Mouse (Mus musculus) regulatory T cell (primary cell): Measurements from ENCODE around the gene Pkmyt1.

Experiments used
- in situ Hi-C: fragments of 300-600 bp; cut with MboI, MseI; formaldehyde crosslinking; loops from one replicate; pipeline ENCODE4 v1.15.1; 2025; ENCODE audit warnings: high pct_unique_total_duplicates

Pkmyt1 gene

DNA sequence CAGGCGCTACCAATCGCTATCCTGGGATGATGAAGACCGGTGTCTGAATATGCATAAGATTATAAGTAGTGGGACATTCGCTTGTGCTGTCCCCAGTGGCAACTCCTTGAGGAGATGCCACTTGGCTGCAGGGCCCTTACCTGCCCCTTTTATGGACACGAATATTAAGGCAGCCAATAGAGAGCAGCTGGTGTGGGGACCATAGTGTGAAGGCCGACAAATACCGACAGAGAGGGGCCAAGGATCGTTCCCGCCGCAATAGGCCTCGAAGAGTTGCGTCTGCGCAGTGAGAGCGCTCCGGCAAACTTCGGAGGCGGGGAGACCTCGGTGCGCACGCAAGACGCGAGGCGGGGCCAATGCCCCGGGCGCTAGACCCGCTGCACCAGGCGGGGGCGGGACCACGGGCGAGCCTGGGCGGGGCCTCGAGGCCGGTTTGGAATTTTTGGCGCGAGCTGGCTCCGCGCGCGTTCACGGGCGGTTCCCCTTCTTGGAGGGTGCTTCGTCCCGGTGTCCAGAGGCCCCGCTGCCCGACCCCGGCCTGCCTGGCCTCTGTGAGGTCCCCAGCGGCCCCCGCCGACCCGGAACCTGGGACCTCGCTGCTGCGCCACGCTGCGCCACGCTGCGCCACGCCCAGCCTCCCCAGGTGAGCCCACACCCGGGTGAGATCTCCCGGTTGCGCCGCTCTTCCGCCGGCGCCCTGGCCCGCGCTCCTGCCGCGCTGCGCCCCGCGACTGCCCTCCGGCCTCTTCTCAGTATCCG lies at the start of gene Pkmyt1:
TSS of gene Pkmyt1 (plus strand) at position 338 of the 759 bp plus-strand sequence.
- in situ Hi-C loops, result no loop called here

- in situ Hi-C loops, result no loop called here
These were observed 49.6 kb upstream of the Pkmyt1 start for GRCm38 (mm10) chr17:23676473-23677031.

- in situ Hi-C loops, result no loop called here
These were observed 48.9 kb upstream of the Pkmyt1 start, which contains the start of gene Tnfrsf12a for GRCm38 (mm10) chr17:23677236-23677679. Gene Tnfrsf12a (minus strand): TSS chr17:23677468.

GRCm38 (mm10) chr17:23679127-23679835 lies 46.9 kb upstream of the Pkmyt1 start, which contains the start of gene Cldn6:
Gene Cldn6 (plus strand): TSS chr17:23679249.
- in situ Hi-C loops, result no loop called here

DNA sequence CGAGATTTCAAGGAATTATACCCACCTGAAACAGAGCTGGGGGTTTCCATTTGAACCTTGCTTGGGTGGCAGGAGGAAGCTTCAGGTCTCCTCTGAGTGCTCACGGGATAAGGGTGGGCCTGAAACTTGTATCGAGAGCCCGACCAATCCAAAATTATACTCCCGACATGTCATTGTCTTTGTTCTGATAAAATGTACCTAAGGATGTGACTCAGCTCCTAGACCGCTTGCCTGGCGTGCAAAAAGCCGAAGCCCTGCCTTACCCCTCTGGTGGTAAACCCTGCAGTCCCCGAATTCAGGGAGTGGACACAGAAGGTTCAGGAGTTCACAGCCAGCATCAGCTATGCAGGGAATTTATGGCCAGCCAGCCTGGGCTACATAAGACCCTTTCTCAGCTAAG lies 45.8 kb upstream of the Pkmyt1 start:
- in situ Hi-C loops, result no loop called here

DNA sequence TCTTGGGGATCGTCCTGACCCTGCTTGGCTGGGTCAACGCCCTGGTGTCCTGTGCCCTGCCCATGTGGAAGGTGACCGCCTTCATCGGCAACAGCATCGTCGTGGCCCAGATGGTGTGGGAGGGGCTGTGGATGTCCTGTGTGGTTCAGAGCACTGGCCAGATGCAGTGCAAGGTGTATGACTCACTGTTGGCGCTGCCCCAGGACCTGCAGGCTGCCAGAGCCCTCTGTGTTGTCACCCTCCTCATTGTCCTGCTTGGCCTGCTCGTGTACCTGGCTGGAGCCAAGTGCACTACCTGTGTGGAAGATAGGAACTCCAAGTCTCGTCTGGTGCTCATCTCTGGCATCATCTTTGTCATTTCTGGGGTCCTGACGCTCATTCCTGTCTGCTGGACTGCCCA lies 45.0 kb upstream of the Pkmyt1 start:
- in situ Hi-C loops, result no loop called here

DNA sequence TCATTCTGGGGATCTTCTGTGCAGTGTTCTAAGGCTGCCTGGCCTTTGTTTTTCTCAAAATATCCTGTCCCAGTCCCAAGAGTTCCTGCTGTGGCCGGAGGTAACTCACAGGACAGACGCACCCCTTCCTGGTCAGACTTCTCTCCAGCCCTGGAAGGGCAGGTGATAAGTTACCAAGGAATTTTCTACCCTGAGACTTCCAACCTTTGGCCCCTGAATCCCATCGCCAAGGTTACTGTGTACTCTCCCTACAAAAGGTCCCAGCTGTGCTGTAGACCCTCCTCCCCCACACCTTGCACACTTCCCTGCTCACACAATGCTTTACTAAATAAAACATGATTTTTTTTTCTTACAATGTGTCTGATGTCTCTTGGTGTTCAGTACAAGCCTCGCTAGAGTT lies 44.0 kb upstream of the Pkmyt1 start:
- in situ Hi-C loops, result no loop called here

DNA sequence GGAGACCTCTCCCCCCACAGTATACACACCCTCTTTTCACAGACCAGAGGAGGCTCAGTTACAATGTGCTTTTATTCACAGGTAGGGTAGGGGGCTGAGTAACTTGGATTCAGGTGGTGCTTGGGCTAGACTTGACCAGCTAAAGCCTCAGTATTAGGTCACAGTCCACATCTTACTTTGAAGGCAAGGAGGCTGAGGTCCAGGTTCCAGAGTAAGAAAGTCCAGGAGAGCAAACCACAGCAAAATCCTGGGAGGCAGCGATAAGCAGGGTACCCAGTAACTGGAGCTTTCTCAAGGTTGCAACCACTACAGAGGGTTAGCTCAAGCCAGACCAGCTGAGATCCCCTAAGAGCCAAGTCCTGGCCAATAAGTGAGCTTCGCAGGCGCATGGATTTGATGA lies 43.6 kb upstream of the Pkmyt1 start:
- in situ Hi-C loops, result no loop called here

GRCm38 (mm10) chr17:23683226-23683625 lies 42.9 kb upstream of the Pkmyt1 start:
- in situ Hi-C loops, result no loop called here

DNA sequence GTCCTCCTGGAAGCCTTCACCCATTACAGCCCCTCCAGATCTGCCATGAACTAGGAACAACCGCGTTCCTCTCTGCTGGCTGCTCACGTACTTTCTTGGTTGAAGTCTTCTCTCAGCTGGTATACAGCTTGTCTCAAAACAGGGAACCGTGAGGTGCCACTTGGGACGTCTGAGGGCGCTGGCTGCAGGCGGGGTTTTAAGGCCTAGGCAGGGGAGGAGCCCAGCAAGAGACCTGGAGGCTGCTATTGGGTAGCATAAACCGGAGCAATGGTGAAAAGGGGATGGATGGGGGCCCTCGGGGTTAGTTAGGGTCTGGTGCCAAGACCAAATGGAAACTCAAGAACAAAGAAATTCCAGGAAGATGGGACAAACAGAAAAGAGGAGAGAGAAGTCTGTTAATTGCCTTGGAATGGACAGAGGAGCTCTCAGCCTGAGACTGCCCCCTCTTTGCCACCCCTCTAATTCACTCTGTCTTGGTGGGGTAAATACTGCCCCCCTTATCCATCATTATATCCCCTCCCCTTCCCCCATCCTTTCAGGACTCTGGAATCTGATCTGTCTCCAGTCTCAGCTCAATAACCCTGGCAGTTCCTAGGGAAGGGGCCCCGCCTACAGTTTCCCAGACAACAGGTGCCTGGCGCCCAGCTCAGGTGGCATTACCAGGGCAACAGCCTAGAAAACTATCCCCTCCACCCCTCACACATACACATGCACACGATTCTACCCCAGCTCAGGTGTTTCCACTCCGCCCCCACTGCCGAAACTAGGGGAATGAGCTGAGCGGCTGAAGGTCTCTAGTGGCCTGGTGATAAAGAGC lies 42.1 kb upstream of the Pkmyt1 start, which contains the start of gene Cldn9:
TSS of gene Cldn9 (minus strand) at position 171 of the 817 bp plus-strand sequence.
- in situ Hi-C loops, result no loop called here

DNA sequence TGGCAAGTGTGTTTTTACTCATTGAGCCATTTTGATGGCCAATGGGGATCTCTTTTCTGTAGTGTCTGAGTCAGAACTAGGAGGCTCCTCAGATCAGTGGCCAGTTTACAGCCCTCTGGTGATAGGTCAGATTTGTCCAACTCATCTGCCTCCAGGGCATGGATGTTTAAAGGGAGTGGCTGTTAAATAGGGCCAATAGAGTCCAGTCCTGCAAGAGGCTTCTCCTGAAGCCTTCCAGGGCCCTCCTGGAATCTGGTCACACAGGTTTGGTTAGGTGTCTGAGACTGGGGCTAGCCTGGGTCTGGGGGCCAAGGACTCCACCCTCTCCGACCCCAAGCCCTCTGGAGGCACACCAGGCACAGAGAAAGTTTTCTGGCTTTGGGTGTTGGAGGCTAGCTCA lies 31.6 kb upstream of the Pkmyt1 start:
- in situ Hi-C loops, result no loop called here

- in situ Hi-C loops, result no loop called here
These were observed 30.3 kb upstream of the Pkmyt1 start for GRCm38 (mm10) chr17:23695801-23696200.

DNA sequence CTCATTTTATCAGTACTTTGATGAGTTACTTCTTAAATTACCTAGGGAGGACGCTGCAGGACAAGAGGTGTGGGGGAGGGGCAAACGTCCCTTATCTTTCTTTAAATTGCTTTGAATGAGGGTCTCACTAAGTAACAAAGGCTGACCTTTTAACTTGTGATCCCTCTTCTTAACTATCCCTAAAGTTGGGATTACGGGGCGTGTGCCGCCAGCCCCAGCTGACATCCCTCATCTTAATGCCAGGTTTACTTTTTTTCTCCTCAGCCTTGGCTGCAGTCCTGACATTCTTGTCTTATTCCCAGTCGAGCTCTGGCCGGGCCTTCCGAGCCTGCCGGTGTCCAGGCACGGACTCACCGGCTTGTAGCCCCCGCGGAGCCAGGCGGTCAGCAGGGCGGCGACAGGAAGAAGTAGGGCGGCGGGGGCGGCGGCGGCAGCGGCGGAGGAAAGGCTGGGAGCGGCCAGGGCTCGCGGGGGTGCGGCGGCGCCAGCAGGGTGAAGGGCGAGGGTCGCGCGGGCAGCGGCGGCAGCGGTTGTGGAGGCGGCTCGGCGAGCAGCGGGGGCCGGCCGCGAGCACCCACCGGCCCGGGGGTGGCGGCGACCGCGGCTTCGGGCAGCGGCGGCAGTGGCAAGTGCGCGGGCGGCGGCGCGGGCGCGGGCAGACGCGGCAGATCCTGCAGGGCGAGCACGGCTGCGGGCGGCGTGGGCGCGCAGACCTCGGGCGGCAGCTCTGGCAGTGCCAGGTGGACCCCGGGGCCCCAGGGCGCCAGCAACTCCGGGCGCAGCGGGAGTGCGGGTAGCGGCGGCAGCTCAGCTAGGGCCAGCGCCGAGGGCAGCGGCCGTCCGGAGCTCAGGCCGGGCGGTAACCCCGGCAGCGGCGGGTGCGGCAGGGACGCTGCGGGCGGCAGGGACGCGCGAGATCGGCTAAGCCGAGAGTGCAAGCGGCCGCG lies 26.7 kb upstream of the Pkmyt1 start:
- in situ Hi-C loops, result no loop called here

DNA sequence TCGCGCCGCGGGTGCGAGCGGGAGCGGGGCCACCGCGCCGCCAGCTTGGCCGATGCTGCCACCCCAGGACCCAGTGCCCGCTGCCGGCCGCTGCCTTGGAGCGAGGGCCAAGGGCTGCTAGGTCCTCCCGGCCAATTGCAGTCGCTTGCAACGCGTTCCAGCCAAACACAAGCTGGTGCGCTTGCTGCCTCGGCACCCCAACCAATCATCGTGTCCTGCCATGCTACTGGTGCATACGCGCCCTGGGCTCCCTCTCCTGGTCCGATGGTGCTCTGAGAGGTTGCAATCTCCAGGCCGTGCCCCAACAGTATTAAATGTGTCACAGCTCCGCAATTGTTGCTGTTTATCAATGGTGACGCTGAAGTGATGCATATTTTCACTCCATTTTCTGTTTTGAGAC lies 26.1 kb upstream of the Pkmyt1 start:
- in situ Hi-C loops, result no loop called here

DNA sequence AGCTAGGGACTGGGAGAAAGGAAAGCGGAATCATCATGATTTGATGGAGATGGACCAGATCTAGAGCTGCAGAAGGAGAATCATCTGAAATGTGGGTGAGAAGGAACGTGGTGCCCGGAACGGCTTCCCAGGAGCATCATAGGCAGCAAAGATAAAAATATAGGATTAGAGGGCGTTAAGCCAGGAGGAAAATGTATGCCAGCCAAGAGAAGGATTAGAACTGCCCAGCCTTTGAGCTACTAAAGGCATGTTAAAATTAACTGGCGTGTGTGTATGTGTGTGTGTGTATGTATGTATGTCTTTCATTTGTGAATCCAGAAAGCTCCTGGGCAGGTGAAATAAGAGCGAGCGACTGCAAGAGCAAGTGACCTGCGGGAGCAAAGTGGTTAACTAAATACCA lies 22.8 kb upstream of the Pkmyt1 start:
- in situ Hi-C loops, result no loop called here

- in situ Hi-C loops, result loop anchor here (5.0 kb wide), 1 partner anchor 37 kb away; no protein-coding TSS in a partner anchor
These were observed 21.4 kb upstream of the Pkmyt1 start for GRCm38 (mm10) chr17:23704741-23705140.

DNA sequence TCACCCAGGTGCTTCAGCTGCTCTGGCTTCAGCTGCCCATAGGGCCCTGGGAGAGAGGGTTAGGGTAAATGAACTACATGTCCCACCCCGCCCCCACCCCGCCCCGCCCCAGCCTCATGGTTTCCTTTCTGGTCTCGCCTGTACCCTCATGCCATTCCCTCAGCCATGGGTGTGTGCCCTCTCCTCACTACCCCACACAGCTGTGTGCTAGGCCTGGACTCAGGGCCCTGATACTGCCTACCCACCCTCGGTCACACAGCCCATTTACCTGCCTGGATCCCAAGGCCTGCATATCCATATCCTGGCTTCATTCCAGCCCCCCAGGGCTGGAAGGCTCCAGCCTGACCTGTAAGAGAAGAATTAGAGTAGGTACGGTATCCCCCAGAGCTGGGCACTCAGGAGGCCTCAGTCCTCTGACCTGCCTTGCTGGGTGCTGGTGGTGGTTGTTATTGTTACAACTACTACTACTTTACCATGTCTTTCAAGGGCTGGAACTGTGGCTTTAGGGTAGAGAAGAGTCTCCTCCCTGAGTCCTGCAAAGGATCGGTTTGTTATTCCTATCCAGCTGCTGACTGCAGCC lies 20.5 kb upstream of the Pkmyt1 start:
- in situ Hi-C loops, result loop anchor here (5.0 kb wide), 1 partner anchor 38 kb away; no protein-coding TSS in a partner anchor

GRCm38 (mm10) chr17:23706212-23706611 lies 19.9 kb upstream of the Pkmyt1 start:
- in situ Hi-C loops, result loop anchor here (5.0 kb wide), 1 partner anchor 39 kb away; no protein-coding TSS in a partner anchor

- in situ Hi-C loops, result loop anchor here (10.0 kb wide), 1 partner anchor 1642 kb away; no protein-coding TSS in a partner anchor
These were observed 9.1 kb upstream of the Pkmyt1 start for GRCm38 (mm10) chr17:23717003-23717402.

DNA sequence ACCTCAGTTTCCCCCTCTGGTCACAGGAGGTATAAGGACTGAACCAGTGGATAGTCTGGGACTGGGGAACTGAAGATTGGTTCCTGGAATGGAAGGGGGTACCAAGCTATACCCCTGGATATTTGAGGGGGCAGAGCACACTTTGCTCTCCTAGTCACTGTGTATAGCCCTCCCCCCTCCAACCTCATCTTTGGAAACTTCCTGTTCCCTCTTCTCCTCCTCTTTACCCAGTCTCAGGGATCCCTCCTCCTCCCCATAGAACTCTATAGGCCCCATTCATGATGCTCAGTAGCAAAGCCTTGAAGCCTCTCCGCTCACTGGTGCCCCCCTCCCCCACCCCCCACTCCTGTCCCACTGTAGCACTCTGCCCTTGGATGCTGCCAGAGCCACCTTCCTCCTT lies 6.7 kb upstream of the Pkmyt1 start:
- in situ Hi-C loops, result loop anchor here (10.0 kb wide), 1 partner anchor 1645 kb away; no protein-coding TSS in a partner anchor
